Mouse (Mus musculus) limb, embryonic 15.5 days (tissue): ENCODE measurements around the gene Cenpq. TPM values are rescaled to one million over a fixed set of nuclear protein-coding genes. Genes with fewer than 3 reads are reported as not detected.
A peak's percentile ranks its signal among the peaks of the same experiment; 100 is the strongest.

Experiments
- ATAC-seq: fragments of 200-750 bp; cut with Nextera tagmentation; 2 replicates; pipeline ENCODE4 v1.8.0; 2017; ENCODE audit warnings: low read depth, moderate TSS enrichment; ENCODE audit not compliant: insufficient number of reproducible peaks, low FRiP score, low TSS enrichment
- H3K27ac ChIP-seq: fragments of 300-500 bp; sonication (generic); 2 replicates; pipeline ENCODE4 v1.5.1; 2015; ENCODE audit warnings: moderate library complexity, mild to moderate bottlenecking, inconsistent platforms
- H3K27me3 ChIP-seq: fragments of 300-500 bp; sonication (generic); 2 replicates; pipeline ENCODE4 v1.6.1; 2015; ENCODE audit warnings: inconsistent platforms
- H3K36me3 ChIP-seq: fragments of 300-500 bp; sonication (generic); 2 replicates; pipeline ENCODE4 v1.6.1; 2015; ENCODE audit warnings: inconsistent platforms
- H3K4me1 ChIP-seq: fragments of 300-500 bp; sonication (generic); 2 replicates; pipeline ENCODE4 v1.6.1; 2015; ENCODE audit warnings: inconsistent platforms
- H3K4me2 ChIP-seq: fragments of 300-500 bp; sonication (generic); 2 replicates; pipeline ENCODE4 v1.6.1; 2015; ENCODE audit warnings: mild to moderate bottlenecking, inconsistent platforms
- H3K4me3 ChIP-seq: fragments of 300-500 bp; sonication (generic); 2 replicates; pipeline ENCODE4 v1.5.1; 2015; ENCODE audit warnings: mild to moderate bottlenecking, inconsistent platforms
- H3K9ac ChIP-seq: fragments of 300-500 bp; sonication (generic); 2 replicates; pipeline ENCODE4 v1.6.1; 2015; ENCODE audit warnings: inconsistent platforms
- H3K9me3 ChIP-seq: fragments of 300-500 bp; sonication (generic); 2 replicates; pipeline ENCODE4 v1.6.1; 2016; ENCODE audit warnings: inconsistent platforms
- WGBS: fragments of 180-500 bp; shearing (Covaris S2); methylation state at CpG from one replicate; pipeline ENCODE4 v1.1.7; 2015; 5-methylcytosine and 5-hydroxymethylcytosine counted together
- polyA plus RNA-seq: library from polyadenylated mRNA; unstranded; fragments of >200 nt; fragmentation: Nextera tagmentation; extraction: Ambion mirVana; gene quantifications from 2 replicates; pipeline ENCODE4 v1.2.1, GENCODE M21; 2015

The Cenpq gene
- polyA plus RNA-seq, 1 experiment from 2014 or later: 21.9 TPM

DNA sequence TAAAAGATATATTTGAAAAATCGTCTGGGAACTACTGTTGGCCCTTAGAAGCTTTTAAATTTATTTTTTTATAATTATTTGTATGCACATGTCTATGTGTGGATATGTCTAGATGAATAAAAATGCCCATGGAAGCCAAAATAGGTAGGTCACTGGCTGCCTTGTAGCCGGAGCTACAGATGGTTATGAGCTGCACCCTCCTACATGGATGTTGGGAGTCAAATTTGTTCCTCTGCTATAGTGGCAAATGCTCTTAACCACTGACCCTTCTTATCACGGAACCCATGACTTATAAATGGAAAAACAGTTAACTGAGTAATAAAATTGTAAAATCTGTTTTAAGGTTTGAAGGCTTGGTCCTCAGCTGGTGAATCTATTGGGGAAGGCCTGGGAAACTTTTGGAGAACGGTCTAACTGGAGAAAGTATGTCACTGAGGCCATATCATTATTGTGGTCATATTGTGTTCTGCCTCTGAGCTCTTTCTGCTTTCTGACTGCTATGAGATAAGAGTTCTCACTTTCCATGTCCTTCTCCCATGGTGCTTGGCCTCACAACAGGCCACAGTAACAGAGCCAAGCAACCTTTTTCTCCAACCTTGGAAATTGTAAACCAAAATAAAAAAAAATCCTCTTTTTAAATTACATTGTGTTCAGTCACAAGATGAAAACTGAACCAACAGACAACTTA lies 46.9 kb downstream of the Cenpq start:
- Histone ChIP-seq H3K27ac (no peak overlapping the region), H3K4me3 (no peak overlapping the region), H3K9me3 (no peaks in the 10 kb centered on the region), H3K4me1 (no peaks in the 10 kb centered on the region), H3K4me2 (no peak overlapping the region), H3K27me3 (no peaks in the 10 kb centered on the region), H3K9ac (no peak overlapping the region), H3K36me3 (no peaks in the 10 kb centered on the region)
- WGBS: 77% methylated on average over 4 of the region's 4 CpGs
- no peak for ATAC-seq

GRCm38 (mm10) chr17:40885155-40885554 lies 49.7 kb downstream of the Cenpq start:
- Histone ChIP-seq H3K27me3 (no peaks in the 10 kb centered on the region), H3K36me3 (no peaks in the 10 kb centered on the region), H3K4me1 (no peaks in the 10 kb centered on the region), H3K27ac (no peak overlapping the region), H3K4me2 (no peak overlapping the region), H3K4me3 (no peak overlapping the region), H3K9me3 (no peaks in the 10 kb centered on the region), H3K9ac (no peak overlapping the region)
- 70% methylated on average over 4 of the region's 4 CpGs for WGBS
- no peak for ATAC-seq

DNA sequence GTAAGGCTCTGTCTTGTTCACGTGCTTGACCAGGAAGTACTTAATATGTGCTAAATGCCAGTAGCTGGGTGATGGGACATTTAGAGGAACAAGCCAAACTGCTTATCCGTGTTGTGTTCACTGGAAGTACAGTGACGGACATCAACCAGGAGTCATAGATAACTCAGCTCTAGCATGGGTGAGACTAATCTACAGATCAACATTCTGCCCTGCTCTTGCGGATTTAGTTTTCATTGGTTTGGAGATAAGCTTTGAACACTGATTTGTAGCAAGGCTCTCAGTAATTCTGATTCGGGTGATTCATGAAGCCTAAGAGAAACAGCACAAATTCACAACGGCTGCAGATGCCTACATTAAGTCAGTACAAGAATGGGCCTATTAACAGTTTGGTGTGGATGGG lies 52.7 kb downstream of the Cenpq start:
- H3K4me2 ChIP-seq: no peak overlapping the region
- 85% methylated on average over 6 of the region's 6 CpGs for WGBS

DNA sequence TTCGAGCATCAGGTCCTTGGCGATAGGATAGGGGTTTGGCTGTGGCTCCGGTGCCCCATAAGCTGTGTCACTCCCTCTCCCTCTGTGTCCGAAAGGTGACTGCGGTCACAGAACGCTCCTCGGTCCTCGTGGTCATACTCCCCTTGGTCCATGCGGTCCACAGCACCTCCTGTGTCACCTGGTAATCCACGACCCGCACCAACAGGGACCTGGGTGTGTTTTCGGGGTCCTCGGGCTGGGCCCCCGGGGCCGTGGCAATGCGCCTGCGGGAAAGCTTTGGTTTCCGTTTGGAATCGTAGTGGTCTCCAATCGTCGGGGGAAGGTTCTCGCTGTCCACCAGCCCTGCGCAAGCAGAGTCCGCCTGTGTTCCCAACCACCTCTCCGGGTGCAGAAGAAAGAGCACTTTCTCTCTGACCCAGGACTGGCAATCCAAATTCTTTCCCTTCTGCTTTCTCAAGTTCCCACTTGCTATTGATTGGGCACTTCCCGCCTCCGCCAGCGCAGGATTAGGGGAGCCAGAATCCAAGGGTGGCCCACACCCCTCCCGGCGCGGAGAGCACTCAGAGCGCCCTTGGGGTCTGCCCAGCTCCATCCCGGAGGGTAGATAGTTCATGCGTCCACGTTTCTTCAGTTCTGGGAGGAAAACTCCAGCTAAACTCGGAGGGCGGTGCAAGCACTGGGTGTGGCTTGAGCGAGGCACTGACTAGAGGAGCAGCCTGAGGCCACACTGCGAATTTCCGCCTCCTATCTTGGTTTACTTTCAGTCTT lies 54.7 kb downstream of the Cenpq start, which contains the start of gene 9130008F23Rik:
Gene 9130008F23Rik (minus strand): TSS at position 636 of the 768 bp plus-strand sequence.
- Histone ChIP-seq H3K4me3 (peak within 1 kb of the TSS; percentile 56), H3K4me1 (peaks cover 10% of the 10 kb centered on the region; the same call in 1 of the 2 replicates), H3K9me3 (no peaks in the 10 kb centered on the region), H3K27me3 (no peaks in the 10 kb centered on the region), H3K4me2 (peak within 1 kb of the TSS; percentile 78), H3K36me3 (no peaks in the 10 kb centered on the region), H3K9ac (peak within 1 kb of the TSS; percentile 50), H3K27ac (no peak within 1 kb of the TSS)
- peak; percentile 79 for ATAC-seq
- WGBS: under 1% methylated on average over 40 of the region's 40 CpGs

More for the DNA sequence above, 52.7 kb downstream of the Cenpq start:
- Histone ChIP-seq H3K27ac (no peak overlapping the region), H3K36me3 (no peaks in the 10 kb centered on the region), H3K9me3 (no peaks in the 10 kb centered on the region), H3K4me1 (peaks cover 10% of the 10 kb centered on the region; the same call in 1 of the 2 replicates), H3K4me3 (no peak overlapping the region), H3K9ac (no peak overlapping the region), H3K27me3 (no peaks in the 10 kb centered on the region)
- ATAC-seq: no peak

DNA sequence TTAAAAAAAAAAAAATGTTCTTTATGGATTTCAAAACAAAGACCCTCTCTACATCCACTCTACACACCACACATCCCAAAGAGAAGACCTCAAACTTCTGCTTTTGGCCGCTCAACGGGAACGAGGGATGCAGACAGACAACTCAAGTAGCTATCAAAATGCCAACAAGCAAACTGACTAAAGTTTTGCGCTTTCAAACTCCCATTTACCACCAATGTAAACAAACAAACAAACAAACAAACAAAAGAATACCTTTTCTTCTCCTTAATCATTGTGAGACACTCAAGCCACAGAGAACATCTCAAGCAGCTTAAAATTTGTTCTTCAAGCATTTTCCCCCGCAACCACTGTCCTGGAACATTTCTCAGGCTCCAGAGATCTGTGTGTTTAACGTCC lies 55.3 kb downstream of the Cenpq start:
- H3K36me3 ChIP-seq: no peaks in the 10 kb centered on the region
- H3K4me1 ChIP-seq: peaks cover 10% of the 10 kb centered on the region; the same call in 1 of the 2 replicates
- H3K9ac ChIP-seq: peak overlapping the region; percentile 50
- no peak overlapping the region for H3K27ac ChIP-seq
- H3K4me3 ChIP-seq: peak overlapping the region; percentile 56
- H3K9me3 ChIP-seq: no peaks in the 10 kb centered on the region
- WGBS: 19% methylated on average over 6 of the region's 6 CpGs
- peak overlapping the region; percentile 78 for H3K4me2 ChIP-seq
- H3K27me3 ChIP-seq: no peaks in the 10 kb centered on the region
- no peak for ATAC-seq

DNA sequence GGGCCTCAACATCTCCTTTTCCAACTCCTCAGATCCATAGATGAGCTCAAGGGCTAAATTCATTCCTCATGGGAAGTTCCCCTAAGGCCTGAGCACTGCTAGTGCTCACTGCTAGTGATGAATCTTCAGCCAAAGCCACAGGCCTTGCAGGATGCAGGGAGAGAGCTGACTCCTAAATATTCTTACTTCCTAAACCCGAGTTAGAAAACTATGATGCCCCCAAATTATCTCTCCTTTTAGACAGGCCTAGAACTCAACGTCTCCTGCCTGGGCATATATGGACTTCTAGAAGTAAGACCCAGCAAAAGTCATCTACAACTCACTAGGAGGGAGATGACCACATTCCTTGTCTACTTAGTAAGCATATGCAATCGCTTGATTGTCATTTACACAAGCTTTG lies 57.1 kb downstream of the Cenpq start:
- H3K9ac ChIP-seq: no peak overlapping the region
- 39% methylated on average over 3 of the region's 3 CpGs for WGBS
- H3K27me3 ChIP-seq: no peaks in the 10 kb centered on the region
- no peaks in the 10 kb centered on the region for H3K9me3 ChIP-seq
- H3K27ac ChIP-seq: no peak overlapping the region
- ATAC-seq: no peak
- H3K4me2 ChIP-seq: peak overlapping the region; percentile 12; the same call in 1 of the 2 replicates
- H3K4me1 ChIP-seq: peaks cover 10% of the 10 kb centered on the region; the same call in 1 of the 2 replicates
- H3K36me3 ChIP-seq: no peaks in the 10 kb centered on the region
- H3K4me3 ChIP-seq: no peak overlapping the region

- WGBS: 85% methylated on average over 1 of the region's 1 CpGs
- ATAC-seq: no peak
These were observed 59.3 kb downstream of the Cenpq start for GRCm38 (mm10) chr17:40875568-40875967.

DNA sequence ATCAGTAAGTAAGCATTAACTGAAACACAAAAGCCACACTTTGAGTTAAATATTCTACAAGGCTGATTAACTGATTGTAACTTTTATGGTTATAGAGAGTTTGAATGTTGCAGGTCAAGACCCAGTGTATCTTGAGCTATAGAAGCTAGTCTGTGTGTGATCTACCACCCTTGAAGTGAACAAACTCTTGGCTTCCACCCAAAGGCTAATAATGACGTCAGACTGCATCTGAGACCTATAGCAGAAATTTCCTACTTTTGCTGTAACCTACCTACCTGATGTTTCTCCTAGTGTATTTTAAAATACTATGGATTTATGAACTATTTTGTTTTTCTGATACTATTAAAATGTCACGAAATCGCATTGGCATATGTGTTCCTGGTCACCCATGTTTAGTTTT lies 60.1 kb downstream of the Cenpq start:
- no peak overlapping the region for H3K4me3 ChIP-seq
- no peaks in the 10 kb centered on the region for H3K36me3 ChIP-seq
- no peaks in the 10 kb centered on the region for H3K27me3 ChIP-seq
- no peak overlapping the region for H3K9ac ChIP-seq
- ATAC-seq: no peak
- H3K4me2 ChIP-seq: no peak overlapping the region
- H3K27ac ChIP-seq: no peak overlapping the region
- H3K9me3 ChIP-seq: no peaks in the 10 kb centered on the region
- WGBS: 66% methylated on average over 3 of the region's 3 CpGs
- H3K4me1 ChIP-seq: peaks cover 10% of the 10 kb centered on the region; the same call in 1 of the 2 replicates

More at GRCm38 (mm10) chr17:40875568-40875967, 59.3 kb downstream of the Cenpq start:
- no peaks in the 10 kb centered on the region for H3K9me3 ChIP-seq
- no peak overlapping the region for H3K9ac ChIP-seq
- H3K36me3 ChIP-seq: no peaks in the 10 kb centered on the region
- peaks cover 10% of the 10 kb centered on the region; the same call in 1 of the 2 replicates for H3K4me1 ChIP-seq
- no peak overlapping the region for H3K4me2 ChIP-seq
- no peak overlapping the region for H3K27ac ChIP-seq
- H3K27me3 ChIP-seq: no peaks in the 10 kb centered on the region
- no peak overlapping the region for H3K4me3 ChIP-seq

- H3K27ac ChIP-seq: no peak overlapping the region
- ATAC-seq: no peak
These were observed 61.2 kb downstream of the Cenpq start for GRCm38 (mm10) chr17:40873582-40874011.

More at GRCm38 (mm10) chr17:40873582-40874011, 61.2 kb downstream of the Cenpq start:
- no peaks in the 10 kb centered on the region for H3K27me3 ChIP-seq
- no peaks in the 10 kb centered on the region for H3K36me3 ChIP-seq
- WGBS: 40% methylated on average over 2 of the region's 2 CpGs
- H3K4me3 ChIP-seq: no peak overlapping the region
- H3K9ac ChIP-seq: no peak overlapping the region
- H3K4me2 ChIP-seq: no peak overlapping the region
- peaks cover 10% of the 10 kb centered on the region; the same call in 1 of the 2 replicates for H3K4me1 ChIP-seq
- no peaks in the 10 kb centered on the region for H3K9me3 ChIP-seq

Other genes starting within 250 kb of the Cenpq start
- not detected in 2 replicates for gene Esp1, start 207.9 kb downstream of the Cenpq start, polyA plus RNA-seq
- not detected in 2 replicates for gene Crisp2, start 128.0 kb downstream of the Cenpq start, polyA plus RNA-seq
- gene Rhag, start 123.9 kb downstream of the Cenpq start, polyA plus RNA-seq: 0.67 and 1.9 TPM in 2 replicates
- 2.0 and 2.7 TPM in 2 replicates for gene 9130008F23Rik, start 54.5 kb downstream of the Cenpq start, polyA plus RNA-seq
- gene Glyatl3, start 20.7 kb downstream of the Cenpq start, polyA plus RNA-seq: not detected in 2 replicates
- gene Mut, start 362 bp downstream of the Cenpq start, polyA plus RNA-seq: 32.8 and 33.0 TPM in 2 replicates